Mouse (Mus musculus): Measurements from ENCODE around the gene Bloc1s3. TPM values are rescaled to one million over a fixed set of nuclear protein-coding genes. Genes with fewer than 3 reads are reported as not detected.
A peak's percentile ranks its signal among the peaks of the same experiment; 100 is the strongest.

Bloc1s3 gene
- total RNA-seq, 2 experiments from 2014 or later = 7.6 to 7.8 TPM

GRCm38 (mm10) chr7:19483281-19483680 lies 24.9 kb downstream of the Bloc1s3 start:
- DNase-seq (ENCODE audit: low spot score in 2 of 2) = no peak

DNA sequence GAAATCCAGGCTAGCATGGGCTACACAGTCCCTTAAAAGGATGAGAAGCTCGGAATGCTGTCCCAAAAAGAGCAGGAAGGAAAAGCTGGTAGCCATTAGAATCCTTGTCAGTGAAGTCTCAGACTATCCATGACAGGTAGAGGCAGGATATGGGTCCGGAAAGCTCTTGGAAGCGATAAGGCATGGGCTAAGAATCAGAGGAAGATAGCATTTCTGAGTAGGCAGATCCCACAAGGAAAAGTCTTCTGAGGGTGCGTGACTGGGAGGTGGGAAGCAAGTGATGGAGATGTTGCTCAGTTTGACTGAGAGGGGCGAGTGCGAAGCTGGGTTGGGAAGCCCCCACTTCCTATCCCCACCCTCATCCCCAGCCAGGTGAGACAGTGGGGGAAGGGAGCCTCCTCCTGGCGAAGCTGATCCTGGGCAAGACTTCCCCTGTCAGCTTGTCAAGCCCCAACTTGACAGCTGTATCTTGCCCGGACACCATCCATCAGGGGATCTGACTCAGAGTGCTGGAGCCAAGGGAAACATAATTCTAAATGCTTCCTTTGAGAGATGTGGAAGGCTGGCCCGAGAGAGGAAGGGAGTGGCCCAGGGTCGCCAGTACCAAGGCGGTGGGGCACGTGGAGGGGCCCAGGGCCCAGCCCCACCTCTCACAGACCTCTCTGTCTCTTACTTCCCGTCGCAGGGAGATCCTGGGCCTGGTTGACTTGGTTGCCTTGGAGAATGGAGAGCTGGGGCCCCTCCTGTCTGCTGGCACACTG lies 30.4 kb downstream of the Bloc1s3 start:
- no peak for DNase-seq (ENCODE audit: low spot score in 2 of 2)

DNA sequence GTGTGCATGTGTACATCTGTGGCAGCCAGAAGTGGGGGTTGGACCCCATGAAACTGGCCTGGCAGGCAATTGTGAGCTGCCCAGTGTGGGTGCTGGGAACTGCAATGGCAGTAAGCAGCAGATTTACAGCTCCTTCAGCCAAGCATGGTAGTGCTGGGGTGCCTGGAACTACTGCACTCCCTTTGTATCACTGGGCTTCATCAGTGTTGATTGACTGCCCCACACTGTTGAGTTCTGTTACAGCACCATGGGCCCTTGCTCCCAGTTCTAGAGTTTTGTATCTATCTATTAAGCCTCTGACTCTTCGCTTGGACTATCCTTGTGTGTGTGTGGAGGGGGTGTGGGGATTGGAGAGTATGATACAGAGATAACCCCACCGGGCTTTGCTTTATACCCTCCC lies 31.1 kb downstream of the Bloc1s3 start:
- no peak for DNase-seq (ENCODE audit: low spot score in 2 of 2)

GRCm38 (mm10) chr7:19473875-19474443 lies 34.2 kb downstream of the Bloc1s3 start:
- peak; percentile 73 to 89 for DNase-seq (ENCODE audit: low spot score in 2 of 2)

DNA sequence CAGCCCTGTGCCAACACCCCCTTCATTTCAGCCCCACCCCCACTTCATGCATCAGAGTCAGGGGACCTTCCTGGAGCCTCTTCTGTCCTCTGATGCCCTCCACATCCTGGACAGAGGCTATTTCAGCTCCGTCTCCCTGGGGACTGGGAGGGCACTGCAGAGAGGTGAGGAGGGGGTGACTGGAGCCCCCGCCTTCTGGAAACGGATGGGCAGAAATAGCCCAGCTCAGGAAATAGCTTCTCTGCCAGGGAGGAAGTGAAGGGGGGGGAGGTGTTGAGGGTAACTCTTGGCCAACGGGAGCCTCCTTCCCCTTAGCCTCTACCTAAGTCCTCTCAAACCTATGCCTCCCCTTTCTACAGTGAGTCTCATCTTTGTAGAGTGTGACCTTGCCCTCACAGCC lies 35.8 kb downstream of the Bloc1s3 start:
- no peak for DNase-seq (ENCODE audit: low spot score in 2 of 2)

DNA sequence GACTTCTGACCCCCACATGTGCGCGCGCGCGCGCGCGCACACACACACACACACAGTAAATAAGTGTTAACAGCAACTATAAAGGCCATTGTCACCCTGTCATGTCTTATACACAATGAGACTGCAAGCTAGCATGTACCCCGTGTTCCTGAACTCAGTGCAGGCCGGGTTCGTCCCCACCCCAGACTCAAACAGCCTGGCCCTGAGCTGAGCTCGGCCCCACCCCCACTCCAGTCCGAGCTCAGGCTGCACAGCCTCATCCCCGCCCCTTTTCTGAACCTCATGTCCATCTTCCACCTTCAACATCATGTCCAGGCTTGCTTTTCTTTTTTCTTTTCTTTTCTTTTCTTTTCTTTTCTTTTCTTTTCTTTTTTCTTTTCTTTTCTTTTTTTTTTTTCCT lies 37.9 kb downstream of the Bloc1s3 start:
- no peak for DNase-seq (ENCODE audit: low spot score in 2 of 2)

GRCm38 (mm10) chr7:19469404-19469803 lies 38.8 kb downstream of the Bloc1s3 start:
- no peak for DNase-seq (ENCODE audit: low spot score in 2 of 2)

- DNase-seq (ENCODE audit: low spot score in 2 of 2) = no peak
Measured at GRCm38 (mm10) chr7:19468279-19468678, 39.9 kb downstream of the Bloc1s3 start.

GRCm38 (mm10) chr7:19467638-19468037 lies 40.5 kb downstream of the Bloc1s3 start:
- DNase-seq (ENCODE audit: low spot score in 2 of 2) = no peak

- no peak for DNase-seq (ENCODE audit: low spot score in 2 of 2)
Measured at GRCm38 (mm10) chr7:19466602-19467145, 41.5 kb downstream of the Bloc1s3 start.

GRCm38 (mm10) chr7:19464367-19465307 lies 43.5 kb downstream of the Bloc1s3 start:
- DNase-seq (ENCODE audit: low spot score in 2 of 2) = no peak

GRCm38 (mm10) chr7:19462884-19463381 lies 45.2 kb downstream of the Bloc1s3 start, which contains the start of gene Exoc3l2:
Exoc3l2 (plus strand) TSS chr7:19463331.
- DNase-seq (ENCODE audit: low spot score in 2 of 2) = no peak

DNA sequence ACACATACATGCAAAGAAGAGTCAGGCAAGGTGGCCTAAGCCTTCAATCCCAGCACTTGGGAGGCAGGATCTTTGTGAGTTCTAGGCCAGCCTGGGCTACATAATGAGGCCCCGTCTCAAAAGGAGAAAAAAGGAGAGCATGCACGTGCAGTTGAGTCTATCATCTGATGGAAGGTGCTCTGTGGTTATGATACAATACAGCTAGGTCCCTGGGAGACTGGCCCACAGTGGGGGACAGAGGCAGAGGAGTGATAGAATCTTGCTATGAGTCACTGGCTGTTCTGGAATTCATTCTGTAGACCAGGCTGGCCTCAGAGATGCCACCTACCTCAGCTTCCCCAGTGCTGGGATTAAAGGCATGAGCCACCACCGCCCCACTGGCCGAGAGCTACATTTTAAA lies 45.7 kb downstream of the Bloc1s3 start:
- no peak for DNase-seq (ENCODE audit: low spot score in 2 of 2)

DNA sequence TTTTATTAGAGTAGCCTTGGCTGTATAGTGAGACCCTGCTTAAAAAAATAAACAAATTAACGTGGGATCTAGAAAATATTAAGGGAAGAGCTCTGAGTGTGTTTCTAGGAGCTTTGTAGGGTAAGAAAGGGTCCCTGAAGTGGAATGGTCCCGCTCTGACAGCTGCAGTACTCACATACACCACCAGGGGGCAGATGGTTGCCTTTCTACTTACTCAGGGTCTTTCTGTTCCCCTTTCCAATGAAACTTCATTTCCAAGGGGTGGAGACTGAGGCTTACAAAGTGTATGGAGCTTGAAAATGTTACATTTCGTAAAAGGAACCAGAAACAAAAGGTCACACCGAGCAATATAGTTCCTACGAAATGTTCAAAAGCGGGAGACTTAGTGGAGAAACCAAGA lies 46.7 kb downstream of the Bloc1s3 start:
- DNase-seq (ENCODE audit: low spot score in 2 of 2) = peak; percentile 73 to 77

DNA sequence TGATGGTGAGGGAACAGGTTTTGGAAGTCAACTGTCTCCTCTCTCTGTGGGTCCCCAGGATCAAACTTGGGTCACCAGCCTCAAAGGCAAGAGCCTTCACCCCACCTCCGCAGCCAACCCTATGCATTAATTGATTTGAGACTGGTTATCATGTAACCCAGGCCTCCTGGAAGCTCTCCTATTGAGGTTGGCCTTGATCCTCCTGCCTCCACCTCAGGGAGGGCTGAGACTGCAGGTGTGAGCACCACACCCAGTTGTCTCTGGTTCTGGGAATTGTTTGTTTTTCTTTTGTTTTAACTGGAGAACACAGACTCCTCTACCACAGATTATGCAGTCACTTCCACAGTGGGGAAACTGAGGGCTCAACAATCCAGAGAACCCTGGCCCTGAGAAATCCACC lies 47.7 kb downstream of the Bloc1s3 start:
- DNase-seq (ENCODE audit: low spot score in 2 of 2) = no peak

DNA sequence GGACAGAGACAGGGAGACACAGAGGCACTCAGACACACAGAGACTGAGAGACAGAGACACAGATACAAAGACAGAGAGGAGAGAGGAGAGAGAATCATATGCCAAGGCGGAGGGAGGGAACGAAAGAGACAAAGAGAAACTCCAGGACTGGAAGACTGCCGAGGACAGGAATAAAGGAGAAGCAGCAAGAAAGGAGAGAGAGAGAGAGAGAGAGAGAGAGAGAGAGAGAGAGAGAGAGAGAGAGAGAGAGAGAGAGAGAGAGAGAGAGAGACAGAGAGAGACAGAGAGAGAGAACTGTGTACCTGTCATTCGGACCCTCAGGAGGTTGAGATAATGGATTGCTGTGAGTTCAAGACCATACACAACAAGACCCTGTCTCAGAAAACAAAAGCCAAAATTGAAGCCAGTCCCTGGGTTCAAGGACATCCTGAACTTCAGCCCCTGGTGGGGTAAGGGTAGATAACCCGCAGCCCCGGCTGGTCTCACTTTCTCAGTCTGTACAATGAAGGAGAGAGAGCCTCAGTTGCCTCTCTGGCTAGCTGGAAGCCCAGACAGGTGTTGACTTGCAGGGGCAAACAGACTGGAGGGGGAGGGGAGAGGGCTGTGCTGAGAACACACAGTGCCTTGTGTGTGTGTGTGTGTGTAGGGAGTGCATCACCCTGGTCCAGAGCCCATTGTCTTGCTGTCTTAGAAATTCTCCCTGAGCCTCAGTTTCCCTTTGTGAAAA lies 48.9 kb downstream of the Bloc1s3 start:
- DNase-seq (ENCODE audit: low spot score in 2 of 2) = no peak

DNA sequence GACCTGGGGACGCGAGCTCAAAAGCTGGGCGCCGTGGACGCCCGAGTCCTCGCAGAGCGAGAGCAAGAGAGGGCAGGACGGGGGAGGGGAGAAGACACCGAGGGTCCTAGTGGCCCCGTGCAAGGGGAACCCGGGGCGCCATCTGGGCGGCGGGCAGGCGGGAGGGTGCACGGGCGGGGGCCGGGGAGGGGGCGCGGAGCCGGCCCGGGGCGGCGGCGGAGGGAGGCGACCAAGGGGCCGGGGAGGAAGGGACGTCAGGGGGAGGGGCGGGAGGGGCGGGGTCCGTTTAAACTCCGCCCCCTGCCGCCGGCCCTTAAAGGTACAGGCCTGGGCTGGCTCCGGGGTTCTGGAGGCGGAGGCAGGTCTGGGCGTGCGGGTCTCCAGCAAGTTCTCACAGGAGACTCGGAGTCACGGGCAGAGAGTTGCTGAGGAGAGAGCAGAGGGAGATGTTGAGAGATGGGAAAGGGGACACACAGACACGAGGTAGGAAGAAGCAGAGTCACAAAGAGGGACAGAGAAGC lies 49.5 kb downstream of the Bloc1s3 start, which contains the start of gene Mark4:
Gene Mark4, minus strand, starts transcription at position 231 of the 521 bp plus-strand sequence.
- DNase-seq (ENCODE audit: low spot score in 2 of 2) = peak; percentile 66

- DNase-seq (ENCODE audit: low spot score in 2 of 2) = peak; percentile 27 to 48
Measured at GRCm38 (mm10) chr7:19458072-19458486, 50.1 kb downstream of the Bloc1s3 start.

GRCm38 (mm10) chr7:19457414-19458071 lies 50.6 kb downstream of the Bloc1s3 start:
- DNase-seq (ENCODE audit: low spot score in 2 of 2) = no peak

- no peak for DNase-seq (ENCODE audit: low spot score in 2 of 2)
Measured at GRCm38 (mm10) chr7:19456628-19457027, 51.5 kb downstream of the Bloc1s3 start.
